Mouse (Mus musculus): Measurements from ENCODE around the gene Polr3e.

Polr3e gene

DNA sequence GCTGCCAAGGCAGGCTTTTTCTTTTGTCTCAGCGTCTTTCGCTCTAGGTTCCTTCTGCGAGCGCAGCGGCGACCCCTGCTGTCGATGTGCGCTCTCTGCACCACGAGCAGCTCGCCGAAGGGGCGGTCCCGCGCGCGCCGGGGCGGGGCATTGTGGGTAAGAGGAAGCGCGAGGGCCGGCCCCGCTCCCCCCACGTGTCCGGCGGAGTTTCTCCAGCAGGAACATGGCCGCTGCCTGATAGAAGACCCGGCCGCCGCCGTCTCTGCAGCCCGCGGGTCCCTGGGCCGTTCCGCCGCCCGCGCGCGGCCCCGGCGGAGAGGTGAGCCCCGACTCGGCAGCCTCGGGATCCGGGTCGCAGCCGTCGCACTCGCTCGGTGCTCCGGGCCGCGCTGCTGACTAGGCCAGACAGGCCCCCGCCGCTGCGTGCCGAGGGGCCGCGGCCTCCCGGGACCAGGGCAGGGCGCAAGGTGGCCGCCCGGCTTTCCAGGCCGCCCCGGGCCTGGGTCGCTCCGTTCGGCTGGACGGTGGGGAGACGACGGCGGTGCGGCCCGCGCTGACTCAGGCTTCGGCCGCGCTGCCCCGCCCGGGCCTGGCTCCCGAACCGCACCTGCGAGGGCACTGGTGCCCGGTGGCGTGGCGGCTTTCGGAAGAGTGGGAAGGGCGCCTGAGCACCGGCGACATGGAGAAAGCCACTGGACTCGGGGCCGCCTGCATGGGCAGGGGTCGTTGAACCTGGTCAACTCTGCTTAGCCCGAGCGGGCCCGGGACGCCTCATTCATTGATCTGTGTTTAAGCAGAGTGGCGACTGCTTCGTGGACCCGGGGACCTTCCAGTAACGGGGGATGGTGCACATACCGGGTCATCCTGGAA, at the start of gene Polr3e:
TSS of gene Polr3e (plus strand) at position 153 of the 870 bp plus-strand sequence.
- peak; percentile 99 for DNase-seq (ENCODE audit: low read depth, low spot score)

DNA sequence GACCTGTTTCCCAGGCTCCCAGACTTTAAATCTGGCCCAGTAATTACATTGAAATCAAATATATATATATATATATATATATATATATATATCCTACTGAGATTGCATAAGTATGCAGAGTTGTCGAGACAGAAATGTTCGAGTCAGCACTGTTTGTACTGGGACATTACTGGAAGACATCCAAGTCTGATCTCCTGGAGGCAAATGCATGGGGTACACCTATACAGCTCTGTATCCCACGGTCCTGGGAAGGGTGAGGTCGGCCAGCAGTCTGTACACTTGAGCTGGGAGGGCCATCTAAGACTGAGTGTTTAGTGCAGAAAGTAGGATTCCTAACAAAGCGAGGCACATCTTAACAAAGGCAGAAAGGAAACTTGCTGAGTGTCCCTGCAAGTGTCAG, 47.7 kb upstream of the Polr3e start:
- DNase-seq (ENCODE audit: low read depth, low spot score), result no peak

- no peak for DNase-seq (ENCODE audit: low read depth, low spot score)
These were observed 47.0 kb upstream of the Polr3e start for GRCm38 (mm10) chr7:120870431-120871008.

DNA sequence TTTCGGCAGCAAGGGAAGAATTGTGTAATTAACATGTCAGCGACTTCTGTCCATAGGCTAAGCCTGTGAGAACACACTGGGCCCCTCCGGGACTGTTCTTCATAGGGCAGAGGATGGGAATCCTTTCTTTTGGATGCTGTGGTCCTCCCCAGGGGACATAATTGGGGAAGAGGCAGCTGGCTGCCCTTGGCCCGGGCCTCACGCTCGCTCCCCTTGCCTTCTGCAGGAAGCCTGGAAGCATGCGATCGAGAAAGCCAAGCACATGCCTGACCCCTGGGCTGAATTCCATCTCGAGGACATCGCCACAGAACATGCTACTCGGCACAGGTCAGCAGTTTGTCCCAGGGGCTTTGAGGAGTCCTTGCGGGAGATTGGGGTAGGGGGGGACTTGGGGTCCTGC, 44.5 kb upstream of the Polr3e start:
- DNase-seq (ENCODE audit: low read depth, low spot score), result no peak

DNA sequence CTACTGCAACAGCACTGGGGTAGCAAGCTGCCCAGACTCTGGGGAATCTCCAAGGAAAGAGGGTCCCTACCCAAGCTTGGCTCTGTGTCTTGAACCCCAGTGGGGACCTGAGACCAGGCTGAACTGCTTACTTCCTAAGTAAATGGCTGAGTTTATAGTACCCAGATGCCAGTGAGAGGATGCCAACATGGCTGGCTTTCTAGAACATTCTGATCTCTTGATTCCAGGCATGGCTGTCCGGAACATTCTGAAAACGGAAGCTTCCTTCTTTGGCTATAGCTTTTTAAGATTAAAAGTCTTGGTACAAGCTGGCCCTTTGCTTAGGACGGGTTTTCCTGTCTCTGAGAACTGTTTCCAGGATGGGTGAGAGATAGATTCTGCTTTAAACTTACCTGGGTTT, 43.5 kb upstream of the Polr3e start:
- DNase-seq (ENCODE audit: low read depth, low spot score), result no peak

DNA sequence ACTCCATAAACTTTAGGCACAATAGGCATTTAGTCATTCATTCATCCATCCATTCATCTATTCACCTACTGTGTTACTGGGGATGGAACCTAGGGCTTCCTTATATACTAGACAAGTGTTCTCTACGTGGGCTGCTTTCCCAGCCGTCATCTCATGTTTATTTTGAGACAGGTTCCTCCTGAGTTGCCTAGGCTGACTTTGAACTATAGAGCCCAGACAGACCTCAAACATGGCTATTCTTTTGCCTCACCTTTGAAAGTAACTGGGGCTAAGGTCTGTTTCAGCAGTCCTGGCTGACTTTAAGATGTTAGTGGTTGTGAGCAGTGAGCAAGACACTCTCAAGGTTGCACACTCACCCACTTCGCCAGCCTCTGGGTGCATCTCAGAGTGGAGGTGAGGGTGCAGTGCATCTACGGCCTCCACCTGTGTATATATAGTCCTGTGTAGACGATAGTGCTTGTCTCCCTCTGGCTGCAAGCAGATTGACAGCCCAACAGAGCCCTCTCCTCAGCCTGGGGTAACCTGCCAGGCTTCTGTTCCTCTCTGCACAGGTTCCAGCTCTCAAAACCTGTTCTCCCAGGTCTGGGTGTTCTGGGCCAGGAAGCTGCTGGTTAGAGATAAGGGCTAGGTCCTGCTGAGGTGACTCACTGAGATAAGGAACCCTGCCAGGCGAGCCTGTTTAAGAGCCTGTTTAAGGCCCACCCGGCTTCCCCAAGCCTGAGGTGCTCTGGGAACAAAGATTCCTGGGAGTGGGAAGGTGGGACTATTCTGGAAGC, 42.6 kb upstream of the Polr3e start:
- DNase-seq (ENCODE audit: low read depth, low spot score), result no peak

- DNase-seq (ENCODE audit: low read depth, low spot score), result no peak
These were observed 41.8 kb upstream of the Polr3e start for GRCm38 (mm10) chr7:120875540-120876388.

DNA sequence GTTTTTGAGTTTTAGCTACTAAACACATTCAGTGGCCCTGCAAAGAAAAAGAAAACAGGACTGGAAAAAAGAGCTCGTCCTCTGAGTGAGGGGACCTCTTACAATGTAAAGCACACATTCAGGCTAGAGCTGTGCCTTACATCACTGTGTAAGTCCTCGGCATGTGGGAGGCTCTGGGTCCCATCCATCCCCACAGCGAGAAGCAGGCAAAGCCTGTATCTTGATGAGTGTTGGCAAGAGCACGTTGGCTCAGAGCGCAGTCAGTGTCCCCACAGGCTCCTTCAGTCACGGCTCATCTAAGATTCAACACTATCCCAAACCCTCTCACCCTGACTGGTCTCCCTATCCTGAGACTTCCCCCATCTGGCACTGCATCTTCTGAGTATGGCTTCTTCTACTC, 39.3 kb upstream of the Polr3e start:
- no peak for DNase-seq (ENCODE audit: low read depth, low spot score)

GRCm38 (mm10) chr7:120879972-120880371, 37.6 kb upstream of the Polr3e start:
- DNase-seq (ENCODE audit: low read depth, low spot score), result no peak

GRCm38 (mm10) chr7:120880770-120881169, 36.8 kb upstream of the Polr3e start:
- DNase-seq (ENCODE audit: low read depth, low spot score), result no peak

DNA sequence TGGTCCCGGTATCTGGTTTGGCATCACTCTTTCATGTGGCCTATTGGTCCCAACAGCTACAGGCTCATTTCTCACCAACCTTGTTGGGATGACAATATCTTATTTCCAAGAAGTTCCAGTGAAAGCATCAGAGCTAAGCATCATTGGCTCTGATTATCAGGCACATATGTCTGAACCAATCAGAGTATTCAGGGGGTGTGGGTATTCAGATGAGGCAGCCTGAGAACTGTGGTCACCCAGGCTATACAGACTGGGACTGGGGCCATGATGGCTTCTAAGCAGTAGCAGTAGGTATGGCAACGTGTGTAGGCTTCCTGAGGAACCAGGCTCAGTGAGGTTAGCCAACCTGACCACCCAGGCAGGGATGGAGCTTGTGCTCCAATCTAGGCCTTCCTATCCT, 36.1 kb upstream of the Polr3e start:
- no peak for DNase-seq (ENCODE audit: low read depth, low spot score)

DNA sequence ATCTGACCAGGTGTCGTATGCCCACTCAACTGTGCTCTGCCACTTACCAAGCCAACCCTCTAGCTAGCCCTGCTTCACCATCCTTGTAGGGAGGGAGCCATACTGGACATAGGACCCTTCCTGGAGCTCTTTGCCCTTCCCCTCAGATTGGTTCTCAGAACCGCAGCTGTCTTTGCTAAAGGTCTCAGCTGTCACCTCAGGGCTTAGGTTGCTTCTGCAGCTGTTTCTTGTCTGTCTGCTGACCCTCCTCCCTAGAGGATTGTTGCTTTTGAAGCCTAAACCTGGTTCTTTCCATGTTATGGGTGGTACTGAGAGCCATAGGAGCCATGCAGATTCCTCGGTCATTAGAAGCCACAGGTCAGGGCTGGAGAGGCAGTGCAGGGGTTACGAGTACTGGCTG, 34.9 kb upstream of the Polr3e start:
- DNase-seq (ENCODE audit: low read depth, low spot score), result no peak

DNA sequence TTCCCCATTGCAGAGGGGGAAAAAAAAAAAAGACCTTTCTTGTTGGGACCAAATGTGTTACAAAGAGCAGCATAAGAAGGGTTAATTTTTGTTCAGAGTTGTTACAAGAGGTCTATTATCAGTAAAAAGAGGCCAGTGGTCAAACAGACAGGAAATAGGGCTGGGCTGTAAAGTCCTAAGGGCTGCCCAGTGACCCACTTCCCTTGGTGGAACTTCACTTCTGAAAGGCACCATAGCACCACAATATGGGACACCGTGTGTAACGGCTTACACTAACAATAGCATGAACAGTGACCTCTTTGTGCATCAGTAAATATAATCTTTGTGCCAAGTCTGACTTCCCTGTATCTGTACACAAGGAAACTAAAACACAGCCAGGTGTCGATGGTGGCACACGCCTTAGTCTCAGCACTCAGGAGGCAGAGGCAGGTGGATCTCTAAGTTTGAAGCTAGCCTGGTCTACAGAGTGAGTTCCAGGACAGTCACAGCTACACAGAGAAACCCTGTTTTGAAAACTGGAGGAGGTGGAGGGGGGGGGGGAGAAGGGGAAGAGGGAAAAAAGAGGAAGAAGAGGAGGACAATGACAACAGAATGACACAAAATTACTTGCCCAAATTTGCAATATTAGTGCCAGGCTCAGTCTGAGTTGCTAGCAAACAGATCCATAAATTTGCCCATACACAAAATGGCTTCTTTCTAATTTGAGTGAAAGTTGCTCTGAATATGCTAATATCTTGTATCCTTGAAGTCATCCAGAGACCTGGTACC, 33.8 kb upstream of the Polr3e start:
- no peak for DNase-seq (ENCODE audit: low read depth, low spot score)

DNA sequence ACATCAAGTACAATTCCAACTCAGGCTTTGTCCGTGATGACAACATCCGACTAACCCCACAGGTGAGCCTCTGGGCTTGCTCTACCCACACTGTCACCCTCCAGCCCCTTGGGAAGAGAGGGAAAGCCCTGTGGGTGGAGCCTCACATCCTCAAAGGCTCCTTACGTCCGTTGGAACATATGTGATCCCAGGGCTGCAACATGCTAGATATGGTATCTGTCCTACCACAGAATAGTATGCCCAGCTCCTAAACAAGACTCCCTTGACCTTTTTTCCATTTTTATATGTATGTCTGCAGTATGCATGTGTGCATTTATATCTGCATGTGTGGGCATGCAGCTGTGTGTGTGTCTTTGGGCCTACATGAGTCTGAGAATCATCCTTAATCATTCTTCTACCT, 32.8 kb upstream of the Polr3e start:
- DNase-seq (ENCODE audit: low read depth, low spot score), result no peak

GRCm38 (mm10) chr7:120893123-120893522, 24.4 kb upstream of the Polr3e start:
- DNase-seq (ENCODE audit: low read depth, low spot score), result no peak

- DNase-seq (ENCODE audit: low read depth, low spot score), result no peak
These were observed 20.5 kb upstream of the Polr3e start for GRCm38 (mm10) chr7:120897054-120897453.

- no peak for DNase-seq (ENCODE audit: low read depth, low spot score)
These were observed 19.7 kb upstream of the Polr3e start for GRCm38 (mm10) chr7:120897711-120898335.

GRCm38 (mm10) chr7:120900191-120900590, 17.4 kb upstream of the Polr3e start:
- DNase-seq (ENCODE audit: low read depth, low spot score), result no peak

- DNase-seq (ENCODE audit: low read depth, low spot score), result no peak
These were observed 15.8 kb upstream of the Polr3e start for GRCm38 (mm10) chr7:120901701-120902100.

GRCm38 (mm10) chr7:120902931-120903330, 14.6 kb upstream of the Polr3e start:
- no peak for DNase-seq (ENCODE audit: low read depth, low spot score)
